Mouse (Mus musculus): ENCODE measurements around the gene Plin2.
"Not testable (repeated sequence)": the region's sequence is repeated elsewhere in the genome, so short reads cannot be mapped to it uniquely, and the experiment has no call there.

DNA sequence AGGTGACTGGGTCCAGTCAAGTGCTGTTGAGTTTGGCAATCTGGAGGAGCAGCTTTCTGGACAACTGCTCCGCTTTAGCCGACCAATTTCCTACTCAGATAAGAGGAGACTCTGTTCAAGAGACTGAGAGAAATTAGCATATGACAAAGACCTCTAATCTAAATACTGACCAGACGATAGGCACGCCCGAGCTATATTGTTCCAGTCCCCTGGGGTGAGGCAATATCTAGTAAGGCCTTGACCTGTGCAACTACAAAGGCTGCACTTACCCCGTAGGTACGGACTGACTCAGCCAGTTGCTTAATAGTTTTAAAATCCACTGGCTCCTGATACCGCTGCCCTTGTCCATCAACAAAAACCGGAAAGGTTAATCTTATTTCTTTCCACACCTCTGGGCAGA is 32.3 kb downstream of the Plin2 start:
- TF ChIP-seq POLR2A (IDR thresholded peaks at IDR 0.05; ENCODE audit: insufficient read depth, low read depth, low read length); CTCF (IDR thresholded peaks at IDR 0.05): not testable (repeated sequence)
